ENCODE assay signal across 16 mouse cellular contexts in the genomic region with DNA sequence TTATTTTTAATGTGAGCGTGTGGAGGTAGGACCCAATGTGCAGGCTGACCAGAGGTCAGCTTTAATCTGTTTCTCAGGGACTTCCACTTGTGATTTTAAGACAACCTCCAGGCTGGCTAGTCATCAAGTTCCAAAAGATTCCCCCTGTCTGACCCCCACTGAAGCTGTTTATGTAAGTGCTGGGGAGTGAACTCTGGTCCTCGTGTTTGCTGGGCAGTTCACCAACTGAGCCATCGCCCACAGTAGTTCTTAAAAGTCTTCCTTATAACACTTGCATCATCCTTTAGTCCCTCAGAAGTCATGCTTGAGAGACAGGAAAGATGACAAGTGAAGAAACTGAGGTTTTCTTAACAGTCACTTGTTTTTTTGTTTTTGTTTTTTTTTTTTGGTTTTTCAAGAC.
"Had no signal": no experiment of that assay in that cellular context is flagged by ENCODE, and none has a peak within 500 bp of the region (broad histone marks: within the 10 kb centered on the region; RNA-seq: fewer than 3 reads in every experiment).

No protein-coding gene starts in this region.

- H3K27ac ChIP-seq: lung, embryonic 15.5 days; macrophage; midbrain, embryonic 10.5 days; midbrain, embryonic 12.5 days; midbrain, embryonic 15.5 days; neural tube, embryonic 12.5 days; stomach, embryonic 15.5 days; stomach, postnatal 0 days had no signal

- H3K9ac ChIP-seq: lung, embryonic 15.5 days; midbrain, embryonic 12.5 days; midbrain, embryonic 15.5 days; neural tube, embryonic 12.5 days; stomach, embryonic 15.5 days had no signal

- H3K4me2 ChIP-seq: lung, embryonic 15.5 days; midbrain, embryonic 12.5 days; midbrain, embryonic 15.5 days; neural tube, embryonic 12.5 days; stomach, embryonic 15.5 days had no signal

- H3K4me1 ChIP-seq: midbrain, embryonic 12.5 days; neural tube, embryonic 12.5 days; stomach, embryonic 15.5 days had no signal

- H3K27me3 ChIP-seq: lung, embryonic 15.5 days; midbrain, embryonic 12.5 days; midbrain, embryonic 15.5 days; neural tube, embryonic 12.5 days; stomach, embryonic 15.5 days had no signal

- H3K4me3 ChIP-seq: lung, embryonic 15.5 days; midbrain, embryonic 10.5 days; midbrain, embryonic 12.5 days; midbrain, embryonic 15.5 days; neural tube, embryonic 12.5 days; stomach, embryonic 15.5 days had no signal

- ATAC-seq: lung, postnatal 0 days; midbrain, embryonic 15.5 days had no signal

- H3K9me3 ChIP-seq: lung, embryonic 15.5 days; midbrain, embryonic 10.5 days; midbrain, embryonic 12.5 days; midbrain, embryonic 15.5 days; neural tube, embryonic 12.5 days; stomach, embryonic 15.5 days had no signal

- DNase-seq: lung, adult 2 months; lung, postnatal 14 days; lung, postnatal 36 days; right cerebral cortex, postnatal 14 days; thymus, adult 2 months; thymus, postnatal 25 days; thymus, postnatal 4 days had no signal
